Mouse (Mus musculus): Measurements from ENCODE around the gene Srgap2.

GRCm38 (mm10) chr1:131463953-131464627 is 63.1 kb downstream of the Srgap2 start:
- TF ChIP-seq CTCF (IDR thresholded peaks at IDR 0.05; ENCODE audit: low read depth, low read length) (no peak), POLR2A (IDR thresholded peaks at IDR 0.05; ENCODE audit: extremely low read depth, insufficient read depth, low read length) (no peak)
